Mouse (Mus musculus): ENCODE measurements around the gene Ccdc106. TPM values are rescaled to one million over a fixed set of nuclear protein-coding genes. Genes with fewer than 3 reads are reported as not detected.

The Ccdc106 gene
- total RNA-seq, 1 experiment from 2014 or later, result 0.14 TPM

DNA sequence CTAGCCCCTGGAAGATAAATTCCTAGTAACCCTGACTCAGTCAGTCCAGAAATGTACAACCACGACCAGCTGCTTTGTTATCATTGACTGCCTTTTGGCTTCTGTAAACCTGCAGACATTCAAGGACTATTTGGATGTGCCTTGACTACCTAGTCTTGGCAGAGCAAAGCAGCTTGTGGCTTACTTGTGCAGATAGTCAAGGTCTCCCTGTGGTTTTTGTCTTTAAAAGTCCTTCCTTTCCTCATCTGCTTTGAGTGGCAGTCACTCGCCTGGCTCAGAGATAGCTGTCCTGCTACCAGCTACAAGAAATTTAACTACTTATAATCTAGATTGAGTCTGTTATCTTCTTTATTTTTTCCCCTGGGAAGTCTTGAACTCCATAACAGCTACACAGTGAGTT, 24.6 kb downstream of the Ccdc106 start:
- ATAC-seq (replicated peaks; ENCODE audit: low read depth, poor library complexity, severe bottlenecking), result peak; percentile 24; the same call in 1 of the 2 replicates

GRCm38 (mm10) chr7:5046112-5046511, 25.8 kb downstream of the Ccdc106 start:
- ATAC-seq (replicated peaks; ENCODE audit: low read depth, poor library complexity, severe bottlenecking), result no peak

DNA sequence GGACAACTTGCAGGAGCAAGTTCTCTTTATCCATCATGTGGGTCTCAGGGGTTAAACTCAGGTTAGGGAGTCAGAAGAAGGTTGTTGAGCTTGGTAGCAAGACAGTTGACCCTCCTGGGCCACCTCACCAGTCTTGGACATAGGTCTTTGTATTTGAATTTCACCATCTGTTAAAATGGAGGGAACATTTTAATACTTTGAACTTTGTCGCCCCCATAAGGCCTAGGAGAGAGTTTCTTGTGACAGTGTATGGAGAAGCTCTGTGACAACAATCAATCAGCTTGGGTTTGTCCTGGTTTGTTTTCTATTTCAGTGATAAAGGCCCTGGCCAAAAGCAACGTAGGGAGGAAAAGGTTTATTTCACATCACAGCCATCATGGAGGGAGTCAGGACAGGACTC, 27.0 kb downstream of the Ccdc106 start:
- peak; percentile 63 for ATAC-seq (replicated peaks; ENCODE audit: low read depth, poor library complexity, severe bottlenecking)

DNA sequence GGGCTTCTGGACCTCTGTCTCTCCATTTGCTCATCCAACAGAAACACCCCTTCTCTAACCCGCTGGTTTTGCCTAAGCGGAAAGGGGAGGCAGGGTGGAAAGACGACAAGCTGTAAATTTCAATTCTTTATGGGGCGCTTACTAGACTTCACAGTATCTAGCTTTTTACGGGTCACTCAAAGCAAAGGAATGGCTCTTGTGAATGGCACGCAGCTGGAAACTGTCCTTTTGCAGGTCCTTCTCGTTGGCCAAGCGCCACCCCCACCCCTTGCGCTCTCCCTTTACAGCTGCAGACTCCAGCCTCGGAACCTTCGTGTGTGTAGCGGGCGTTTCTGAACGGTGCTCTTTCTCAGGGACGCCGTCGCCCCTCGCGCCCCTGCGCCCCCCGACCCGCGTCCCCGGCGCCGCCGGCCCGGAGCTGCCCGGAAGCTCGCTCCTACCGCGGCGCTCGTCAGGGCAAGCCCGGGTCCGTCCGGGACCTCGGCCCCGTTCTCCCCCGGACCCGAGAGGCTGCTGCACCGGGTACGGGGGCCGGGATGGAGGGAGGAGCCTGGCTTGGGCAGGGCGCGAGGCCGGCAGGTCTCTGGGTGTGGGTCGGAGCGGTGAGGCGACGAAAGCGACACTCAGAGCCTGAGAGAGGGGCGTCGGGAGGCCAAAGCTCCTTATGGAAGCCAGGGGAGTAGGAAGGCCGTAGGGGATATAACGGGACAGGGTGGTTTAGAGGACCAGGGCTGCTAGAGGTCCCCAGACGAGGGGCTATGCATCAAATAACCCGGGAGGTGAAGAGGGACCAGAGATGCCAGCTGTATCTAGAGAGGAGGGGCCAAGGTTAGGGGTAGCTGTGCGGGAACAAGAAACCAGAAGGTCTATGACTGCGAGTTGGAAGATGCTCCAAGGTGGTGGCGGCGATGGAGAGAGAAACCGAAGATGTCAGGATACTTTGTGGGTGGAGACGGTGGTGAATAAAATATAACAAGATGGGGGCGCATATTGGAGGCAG, 31.1 kb downstream of the Ccdc106 start, which contains the start of gene Zfp580:
TSS of gene Zfp580 (plus strand) at position 346 of the 1,000 bp plus-strand sequence.
- ATAC-seq (replicated peaks; ENCODE audit: low read depth, poor library complexity, severe bottlenecking), result peak; percentile 62

- no peak for ATAC-seq (replicated peaks; ENCODE audit: low read depth, poor library complexity, severe bottlenecking)
These were observed 32.1 kb downstream of the Ccdc106 start for GRCm38 (mm10) chr7:5052438-5052837.

DNA sequence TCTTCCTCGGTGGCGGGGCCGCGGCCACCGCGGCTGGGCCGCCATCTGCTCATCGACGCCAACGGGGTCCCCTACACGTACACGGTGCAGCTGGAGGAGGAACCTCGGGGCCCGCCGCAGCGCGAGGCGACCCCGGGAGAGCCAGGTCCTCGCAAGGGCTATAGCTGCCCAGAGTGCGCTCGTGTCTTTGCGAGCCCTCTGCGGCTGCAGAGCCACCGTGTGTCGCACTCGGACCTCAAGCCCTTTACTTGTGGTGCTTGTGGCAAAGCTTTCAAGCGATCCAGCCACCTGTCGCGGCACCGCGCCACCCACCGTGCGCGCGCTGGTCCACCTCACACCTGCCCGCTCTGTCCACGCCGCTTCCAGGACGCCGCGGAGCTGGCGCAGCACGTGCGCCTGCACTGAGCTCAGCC, 32.6 kb downstream of the Ccdc106 start:
- no peak for ATAC-seq (replicated peaks; ENCODE audit: low read depth, poor library complexity, severe bottlenecking)

DNA sequence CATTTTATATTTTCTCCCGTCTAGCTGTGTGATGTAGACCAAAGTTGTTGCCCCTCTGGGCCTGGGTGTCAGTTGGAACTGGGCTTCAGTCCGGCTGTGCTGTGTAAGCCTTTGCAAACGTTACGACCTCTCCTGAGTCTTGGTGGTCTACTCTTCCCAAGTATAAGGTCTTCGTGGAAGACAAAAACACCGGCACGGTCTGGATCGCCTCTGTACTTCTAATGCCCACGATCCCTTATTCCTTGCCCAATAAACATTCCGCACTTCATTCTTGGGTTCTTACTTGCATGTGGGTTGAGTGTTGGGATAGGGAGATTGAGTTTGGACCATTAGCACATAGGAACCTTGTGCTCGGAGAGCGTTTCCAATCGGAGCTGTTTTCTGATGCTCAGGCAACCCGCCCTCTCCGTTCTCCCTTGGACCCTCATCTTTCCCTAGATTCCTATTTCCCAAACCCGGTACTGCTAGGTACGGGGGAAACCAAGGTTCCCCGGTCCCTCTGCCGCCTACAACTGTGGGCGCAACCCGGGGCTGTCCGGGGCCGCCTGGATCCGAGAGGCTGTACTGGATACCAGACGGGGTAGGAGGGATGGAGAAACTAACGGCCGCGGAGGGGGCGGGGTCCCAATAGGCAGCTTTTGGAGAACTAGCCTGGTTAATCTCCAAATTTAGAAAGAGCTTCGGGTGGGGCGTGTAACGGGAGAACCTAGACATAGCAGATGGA, 33.3 kb downstream of the Ccdc106 start:
- ATAC-seq (replicated peaks; ENCODE audit: low read depth, poor library complexity, severe bottlenecking), result 0 out of 2 replicates have a peak, but pooled peaks have one; percentile 9

GRCm38 (mm10) chr7:5056651-5057263, 36.4 kb downstream of the Ccdc106 start:
- ATAC-seq (replicated peaks; ENCODE audit: low read depth, poor library complexity, severe bottlenecking), result no peak

DNA sequence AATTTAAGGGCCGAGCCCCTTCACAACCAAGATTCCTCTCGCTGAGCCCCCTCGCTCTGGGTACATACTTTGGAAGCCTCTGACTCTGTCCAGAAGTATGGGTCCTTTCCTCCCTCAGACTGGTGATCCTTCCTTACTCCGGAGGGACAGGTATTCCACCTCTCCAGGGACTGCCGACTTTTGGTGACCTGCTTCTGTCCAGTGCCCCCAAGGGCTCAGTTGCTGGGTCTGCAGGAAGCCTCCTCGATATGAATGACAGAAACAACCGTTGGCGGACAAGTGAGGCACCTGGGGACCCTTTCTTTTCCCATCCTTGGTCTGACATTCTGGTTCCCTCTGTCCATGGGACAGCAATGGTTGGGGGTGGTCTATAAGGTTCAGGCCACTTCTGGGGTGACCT, 37.0 kb downstream of the Ccdc106 start:
- no peak for ATAC-seq (replicated peaks; ENCODE audit: low read depth, poor library complexity, severe bottlenecking)

DNA sequence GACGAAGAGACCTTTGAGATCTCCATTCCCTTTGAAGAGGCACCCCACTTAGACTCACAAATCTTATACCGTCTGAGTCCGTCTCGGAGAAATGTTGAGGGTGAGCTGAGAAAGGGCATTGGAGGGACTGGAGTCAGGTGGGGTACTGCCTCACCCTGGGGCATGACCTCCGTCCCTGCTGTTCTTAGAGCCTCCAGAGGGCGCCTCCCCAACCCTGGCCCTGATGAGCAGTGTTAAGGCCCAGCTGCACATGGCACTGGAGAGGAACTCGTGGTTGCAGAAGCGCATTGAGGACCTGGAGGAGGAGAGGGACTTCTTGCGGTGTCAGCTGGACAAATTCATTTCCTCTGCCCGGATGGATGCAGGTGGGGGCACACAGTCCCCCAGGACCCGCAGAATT, 37.5 kb downstream of the Ccdc106 start:
- 0 out of 2 replicates have a peak, but pooled peaks have one; percentile 11 for ATAC-seq (replicated peaks; ENCODE audit: low read depth, poor library complexity, severe bottlenecking)

DNA sequence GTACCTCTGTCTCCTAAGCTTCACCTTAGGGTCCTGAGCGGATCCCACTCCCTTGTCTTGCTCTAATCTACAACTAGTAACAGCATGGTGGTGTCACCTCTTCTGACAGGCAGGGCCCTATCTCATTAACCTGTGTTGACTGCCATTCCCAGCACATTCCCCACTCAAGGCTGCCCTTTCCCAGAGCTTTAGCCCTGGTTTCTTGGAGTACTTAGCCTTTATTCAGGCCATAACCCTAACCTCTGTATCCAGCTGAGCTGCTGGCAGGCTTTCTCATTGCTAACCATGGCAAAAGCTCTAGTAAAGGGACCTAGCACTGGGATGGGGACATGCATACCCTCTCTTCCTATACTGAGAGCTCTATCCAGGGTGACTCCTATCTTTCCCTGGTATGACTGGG, 38.3 kb downstream of the Ccdc106 start:
- no peak for ATAC-seq (replicated peaks; ENCODE audit: low read depth, poor library complexity, severe bottlenecking)

- ATAC-seq (replicated peaks; ENCODE audit: low read depth, poor library complexity, severe bottlenecking), result no peak
These were observed 39.1 kb downstream of the Ccdc106 start for GRCm38 (mm10) chr7:5059421-5059820.

GRCm38 (mm10) chr7:5060239-5060731, 39.9 kb downstream of the Ccdc106 start:
- peak; percentile 27; the same call in 1 of the 2 replicates for ATAC-seq (replicated peaks; ENCODE audit: low read depth, poor library complexity, severe bottlenecking)

DNA sequence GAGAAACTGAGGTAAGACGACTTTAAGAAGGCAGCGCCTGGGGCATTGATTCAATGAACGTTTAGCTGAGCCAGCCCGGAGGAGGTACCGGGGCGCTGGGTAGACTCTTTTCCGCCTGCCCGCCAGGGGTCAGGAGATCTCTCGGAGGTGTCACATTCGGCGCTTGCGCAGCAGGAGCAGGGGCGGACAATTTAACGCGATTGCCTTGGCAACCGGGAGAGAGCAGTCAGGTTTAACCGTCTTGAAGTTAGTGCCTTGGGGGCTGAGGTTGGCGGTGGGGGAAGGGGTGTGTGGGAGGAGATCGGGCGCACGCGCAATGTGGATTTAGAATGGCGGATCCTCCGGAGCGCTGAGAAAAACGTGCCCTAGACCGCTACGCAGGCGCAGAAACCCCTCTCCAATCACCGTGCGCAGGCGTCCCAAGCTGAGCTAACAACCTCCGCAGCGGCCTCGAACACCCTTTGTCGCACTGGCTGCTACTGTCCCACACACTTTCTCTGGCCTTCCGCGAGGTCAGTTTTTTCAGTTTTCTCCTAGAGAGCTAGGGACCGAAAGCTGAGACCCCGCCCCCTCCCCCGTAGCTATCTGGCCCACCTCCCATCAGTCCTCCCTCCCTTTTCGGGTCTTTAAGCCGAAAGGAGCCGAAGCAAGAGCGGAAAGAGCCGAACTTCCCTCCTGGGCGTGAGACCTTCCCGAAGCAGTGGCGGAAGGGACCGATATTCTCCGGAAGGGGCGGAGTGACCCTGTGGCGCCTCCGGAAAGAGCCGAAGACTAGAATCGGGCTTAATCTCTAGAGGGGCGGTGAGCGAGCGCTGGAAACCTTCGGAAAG, 40.8 kb downstream of the Ccdc106 start:
- peak; percentile 63 for ATAC-seq (replicated peaks; ENCODE audit: low read depth, poor library complexity, severe bottlenecking)

- ATAC-seq (replicated peaks; ENCODE audit: low read depth, poor library complexity, severe bottlenecking), result peak; percentile 23
These were observed 41.5 kb downstream of the Ccdc106 start, which contains the start of gene U2af2 for GRCm38 (mm10) chr7:5061774-5062359. Gene U2af2, plus strand, starts transcription at chr7:5062143.

DNA sequence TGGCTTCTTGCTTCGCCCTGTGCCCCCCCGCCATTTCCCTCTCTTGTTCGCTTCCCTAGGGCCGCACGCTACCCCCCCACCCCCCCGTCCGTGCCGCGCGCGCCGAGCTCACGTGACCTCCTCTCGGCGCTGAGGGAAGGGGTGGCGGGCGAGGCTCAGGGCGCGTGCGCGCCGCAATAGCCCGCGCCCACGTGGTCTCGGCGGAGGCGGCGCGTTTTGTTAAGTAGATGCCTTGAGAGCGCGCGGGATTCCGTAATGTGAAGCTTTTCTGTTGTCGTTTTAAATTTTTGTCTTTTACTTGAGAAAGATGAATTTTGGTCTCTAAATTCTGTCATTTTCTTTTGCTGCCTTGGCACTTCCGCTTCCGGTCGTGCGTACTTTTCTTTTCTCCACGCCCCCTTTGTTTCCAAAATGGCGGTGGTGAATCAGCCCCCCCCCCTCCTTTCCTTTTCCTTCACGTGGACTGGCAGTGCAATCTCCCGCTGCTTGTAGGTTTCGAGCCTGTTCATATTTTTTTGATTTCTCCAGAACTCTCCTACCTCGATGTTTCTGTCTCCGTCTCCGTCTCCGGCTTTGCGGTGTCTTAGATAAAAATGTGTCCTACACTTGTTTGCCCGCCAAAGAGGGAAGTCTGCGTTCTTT, 42.1 kb downstream of the Ccdc106 start:
- ATAC-seq (replicated peaks; ENCODE audit: low read depth, poor library complexity, severe bottlenecking), result no peak

GRCm38 (mm10) chr7:5064886-5065285, 44.5 kb downstream of the Ccdc106 start:
- ATAC-seq (replicated peaks; ENCODE audit: low read depth, poor library complexity, severe bottlenecking), result no peak

DNA sequence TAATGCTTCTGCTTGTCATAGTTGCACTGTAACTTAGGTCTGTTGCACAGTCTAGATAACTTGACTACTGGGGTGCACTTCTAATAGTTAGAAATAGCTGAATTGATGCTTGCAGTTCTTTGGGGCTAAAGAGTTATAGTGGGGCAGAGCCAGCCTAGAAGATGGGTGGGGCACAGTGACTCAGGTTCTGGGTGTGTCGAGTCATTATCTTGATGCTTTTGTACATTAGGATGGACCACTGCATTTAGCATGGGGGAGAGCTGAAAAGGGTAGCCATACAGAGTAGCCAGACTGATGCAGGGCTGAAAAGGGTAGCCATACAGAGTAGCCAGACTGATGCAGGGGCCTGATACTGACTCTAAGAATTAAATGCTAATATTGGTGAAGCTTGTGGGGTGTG, 53.2 kb downstream of the Ccdc106 start:
- 0 out of 2 replicates have a peak, but pooled peaks have one; percentile 30 for ATAC-seq (replicated peaks; ENCODE audit: low read depth, poor library complexity, severe bottlenecking)

Measured in common myeloid progenitor, adult 5-6 weeks (primary cell).